Mouse (Mus musculus) embryonic facial prominence, embryonic 14.5 days (tissue): ENCODE measurements around the gene Rps21. TPM values are rescaled to one million over a fixed set of nuclear protein-coding genes. Genes with fewer than 3 reads are reported as not detected.

Source experiments
- ATAC-seq: fragments of 200-750 bp; cut with Nextera tagmentation; 2 replicates; pipeline ENCODE4 v1.8.0; 2017; ENCODE audit warnings: low read depth, moderate number of reproducible peaks, moderate TSS enrichment
- DNase-seq: peaks from one replicate; pipeline ENCODE4 v3.0.0-alpha.2; 2015; ENCODE audit warnings: low spot score
- H3K27ac ChIP-seq: fragments of 300-500 bp; sonication (generic); replicated peaks from 2 replicates; pipeline ENCODE4 v1.5.1; 2014; ENCODE audit warnings: low read depth, mild to moderate bottlenecking, low read length, moderate library complexity
- H3K27me3 ChIP-seq: fragments of 300-500 bp; sonication (generic); replicated peaks from 2 replicates; pipeline ENCODE4 v1.6.1; 2014; ENCODE audit warnings: low read length; ENCODE audit not compliant: control insufficient read depth, insufficient read depth
- H3K36me3 ChIP-seq: fragments of 300-500 bp; sonication (generic); 2 replicates; pipeline ENCODE4 v1.6.1; 2014; ENCODE audit warnings: low read length, mixed read lengths; ENCODE audit not compliant: control insufficient read depth, insufficient read depth
- H3K4me1 ChIP-seq: fragments of 300-500 bp; sonication (generic); 2 replicates; pipeline ENCODE4 v1.6.1; 2014; ENCODE audit warnings: antibody characterized with exemption, low read length; ENCODE audit not compliant: control insufficient read depth, insufficient read depth
- H3K4me2 ChIP-seq: fragments of 300-500 bp; sonication (generic); 2 replicates; pipeline ENCODE4 v1.6.1; 2014; ENCODE audit warnings: low read depth, mild to moderate bottlenecking, low read length, moderate library complexity, mixed read lengths
- H3K4me3 ChIP-seq: fragments of 300-500 bp; sonication (generic); 2 replicates; pipeline ENCODE4 v1.5.1; 2014; ENCODE audit warnings: low read depth, mild to moderate bottlenecking, low read length
- H3K9ac ChIP-seq: fragments of 300-500 bp; sonication (generic); 2 replicates; pipeline ENCODE4 v1.6.1; 2014; ENCODE audit warnings: low read depth, mild to moderate bottlenecking, low read length, moderate library complexity, mixed read lengths
- H3K9me3 ChIP-seq: fragments of 300-500 bp; sonication (generic); 2 replicates; pipeline ENCODE4 v1.6.1; 2016; ENCODE audit warnings: low read length; ENCODE audit not compliant: control insufficient read depth
- WGBS: fragments of 180-500 bp; shearing (Covaris S2); extraction: QIAGEN DNeasy Blood & Tissue Kit; methylation state at CpG from one replicate; pipeline ENCODE4 v1.1.7; 2014; 5-methylcytosine and 5-hydroxymethylcytosine counted together
- polyA plus RNA-seq: library from polyadenylated mRNA; unstranded; fragments of >200 nt; fragmentation: Nextera tagmentation; extraction: Ambion mirVana; gene quantifications from 2 replicates; pipeline ENCODE4 v1.2.1, GENCODE M21; 2014

Rps21 gene
- polyA plus RNA-seq, 1 experiment from 2014 or later, result 787 TPM

DNA sequence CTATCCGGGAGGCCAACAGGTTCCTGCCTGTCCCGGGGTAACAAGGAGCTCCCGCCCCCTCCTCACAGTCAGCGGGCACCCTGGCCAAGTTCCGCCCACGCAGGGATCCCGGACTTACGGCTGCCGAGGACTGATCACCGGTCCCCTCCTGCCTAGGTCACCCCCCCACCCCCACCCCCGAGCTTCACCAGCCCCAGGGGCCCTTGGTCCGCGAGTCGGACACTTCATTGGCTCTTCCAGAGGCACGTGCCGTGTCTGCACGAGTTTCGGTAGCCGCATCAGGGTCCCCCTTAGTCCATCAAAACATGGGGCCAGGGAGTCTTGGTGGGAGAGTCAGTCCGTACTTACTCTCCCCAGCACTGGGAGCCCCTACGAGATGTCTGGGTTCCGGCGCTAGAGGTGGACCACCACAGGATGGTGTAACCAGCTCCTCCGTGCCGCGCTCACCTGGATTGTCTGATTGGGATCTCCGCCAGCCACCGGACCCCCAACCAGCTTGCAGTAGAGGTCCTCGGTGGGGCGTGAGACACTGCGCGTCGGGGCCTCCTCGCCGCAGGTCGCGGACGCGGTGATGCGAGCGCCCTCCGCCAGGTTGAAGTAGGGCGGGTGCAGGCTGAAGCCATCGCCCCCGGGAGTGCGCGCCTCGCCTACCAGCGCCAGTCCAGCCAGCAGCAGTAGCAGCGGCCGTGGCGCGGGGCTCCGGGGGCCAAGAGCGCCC, 32.0 kb upstream of the Rps21 start:
- peak overlapping the region; percentile 65 for H3K9ac ChIP-seq
- peak overlapping the region; percentile 63 for H3K4me3 ChIP-seq
- DNase-seq (no peak), ATAC-seq (peak; percentile 2; the same call in 1 of the 2 replicates)
- H3K27me3 ChIP-seq, result peaks cover 33% of the 10 kb centered on the region
- 0% methylated on average over 36 of the region's 55 CpGs for WGBS
- H3K4me1 ChIP-seq, result peaks cover 21% of the 10 kb centered on the region
- peak overlapping the region; percentile 63 for H3K27ac ChIP-seq
- H3K36me3 ChIP-seq, result no peaks in the 10 kb centered on the region
- no peaks in the 10 kb centered on the region for H3K9me3 ChIP-seq
- H3K4me2 ChIP-seq, result peak overlapping the region; percentile 97

DNA sequence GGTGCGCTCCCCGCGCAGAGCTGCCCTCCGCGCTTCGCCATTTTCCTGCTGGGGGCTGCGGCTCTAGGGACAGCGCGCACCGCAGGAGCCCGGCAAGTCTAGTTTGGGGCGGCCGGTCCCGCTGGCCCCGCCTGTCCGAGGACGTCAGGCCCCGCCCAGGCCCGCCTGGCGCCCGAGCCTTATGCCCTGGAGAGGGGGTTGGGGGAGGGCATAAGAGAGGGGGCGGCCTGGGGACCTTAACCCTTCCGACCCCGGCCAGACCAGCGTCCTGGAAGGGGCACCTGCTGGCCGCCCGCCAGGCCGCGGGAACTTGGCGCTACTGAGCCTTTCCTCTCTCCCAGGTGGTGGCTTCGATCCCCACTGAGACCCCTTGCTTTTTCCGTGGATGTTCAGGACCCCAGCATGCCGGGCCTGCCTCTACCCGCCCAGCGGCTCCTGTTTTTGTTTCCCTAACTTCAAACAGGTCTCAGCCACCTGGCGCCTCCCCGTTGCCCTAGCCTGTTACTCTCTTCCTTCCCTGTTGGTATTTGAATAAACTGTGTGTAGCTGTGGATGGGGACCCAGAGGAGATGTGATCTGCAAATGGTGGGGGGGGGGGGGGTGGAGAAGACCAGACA, 31.3 kb upstream of the Rps21 start, which contains the start of gene Lama5:
Gene Lama5 (minus strand): TSS at position 98 of the 617 bp plus-strand sequence.
- H3K27ac ChIP-seq, result peak within 1 kb of the TSS; percentile 63
- DNase-seq (peak; percentile 83), ATAC-seq (peak; percentile 72)
- no peaks in the 10 kb centered on the region for H3K9me3 ChIP-seq
- peaks cover 21% of the 10 kb centered on the region for H3K4me1 ChIP-seq
- WGBS, result 1% methylated on average over 22 of the region's 37 CpGs
- no peaks in the 10 kb centered on the region for H3K36me3 ChIP-seq
- H3K9ac ChIP-seq, result peak within 1 kb of the TSS; percentile 65
- H3K27me3 ChIP-seq, result peaks cover 33% of the 10 kb centered on the region
- H3K4me2 ChIP-seq, result peak within 1 kb of the TSS; percentile 97
- H3K4me3 ChIP-seq, result peak within 1 kb of the TSS; percentile 63

DNA sequence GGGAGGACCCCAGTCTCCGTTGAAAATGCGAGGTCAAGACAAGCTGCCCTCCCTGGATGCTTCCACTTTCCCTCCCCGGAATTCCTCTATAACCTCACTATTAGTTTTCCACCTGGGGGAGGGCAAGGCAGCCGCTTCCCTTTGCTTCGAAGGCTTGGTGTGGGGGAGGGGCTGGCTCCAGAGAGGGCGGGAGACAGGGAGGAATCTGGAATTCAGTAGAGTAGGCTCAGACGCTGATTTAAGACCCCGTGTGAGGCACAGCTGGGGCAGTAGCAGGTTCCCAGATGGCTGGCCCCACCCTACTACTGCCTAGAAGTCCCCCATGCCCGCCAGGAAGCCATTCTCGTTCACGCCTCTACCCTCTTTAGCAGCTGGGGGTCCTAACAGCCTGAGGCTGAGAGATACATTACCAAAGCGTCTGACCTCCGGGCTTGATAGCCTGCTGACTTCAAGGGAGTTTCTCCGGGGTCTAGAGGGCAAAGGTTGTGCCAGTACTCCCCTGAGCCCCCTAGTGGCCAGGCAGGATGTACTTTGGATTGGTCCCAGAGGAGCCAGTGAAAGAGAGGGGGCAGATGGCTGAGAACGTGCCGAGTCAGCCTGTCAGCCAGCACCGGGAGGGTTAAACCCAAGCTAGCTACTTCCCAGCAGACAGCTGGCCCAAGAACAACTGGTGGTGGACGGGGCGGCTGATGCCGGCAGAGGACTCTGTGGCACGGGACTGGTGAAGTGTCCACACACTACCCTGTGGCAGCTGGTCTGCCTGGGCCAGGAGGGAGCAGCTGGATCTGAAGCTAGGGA, 29.7 kb upstream of the Rps21 start:
- 2% methylated on average over 19 of the region's 21 CpGs for whole genome bisulfite sequencing

DNA sequence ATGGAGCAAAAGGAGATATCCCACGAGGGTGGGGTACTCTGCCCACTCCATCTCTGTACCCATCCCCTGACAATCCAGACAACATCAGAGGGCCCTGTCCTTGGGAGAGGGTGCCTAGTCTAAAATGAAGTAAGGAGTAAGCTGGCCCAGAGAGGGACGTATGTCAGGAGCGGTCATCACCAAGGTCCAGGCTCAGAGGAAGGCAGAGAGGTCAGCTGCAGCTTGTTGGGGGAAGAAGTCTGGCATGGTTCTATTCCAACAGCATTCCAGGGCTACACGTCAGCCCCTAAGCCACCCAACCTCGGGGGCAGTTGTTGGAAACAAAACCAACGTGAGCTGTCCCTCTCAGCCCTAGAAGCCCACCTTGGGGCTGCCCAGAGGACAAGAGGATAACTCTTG, 29.1 kb upstream of the Rps21 start:
- Histone ChIP-seq H3K36me3 (no peaks in the 10 kb centered on the region), H3K4me1 (peaks cover 17% of the 10 kb centered on the region), H3K4me2 (peak overlapping the region; percentile 46; the same call in 1 of the 2 replicates), H3K9ac (peak overlapping the region; percentile 10; the same call in 1 of the 2 replicates), H3K9me3 (no peaks in the 10 kb centered on the region), H3K27ac (peak overlapping the region; percentile 54), H3K27me3 (peaks cover 33% of the 10 kb centered on the region), H3K4me3 (no peak overlapping the region)
- ATAC-seq, result no peak
- DNase-seq, result no peak
- 47% methylated on average over 6 of the region's 6 CpGs for WGBS

More for the DNA sequence above, 29.7 kb upstream of the Rps21 start:
- ATAC-seq (peak; percentile 77), DNase-seq (peak; percentile 89)
- no peaks in the 10 kb centered on the region for H3K9me3 ChIP-seq
- H3K9ac ChIP-seq, result peak overlapping the region; percentile 10; the same call in 1 of the 2 replicates
- H3K27me3 ChIP-seq, result peaks cover 33% of the 10 kb centered on the region
- peak overlapping the region; percentile 8; the same call in 1 of the 2 replicates for H3K27ac ChIP-seq
- H3K4me1 ChIP-seq, result peaks cover 17% of the 10 kb centered on the region
- peak overlapping the region; percentile 46 for H3K4me2 ChIP-seq
- H3K36me3 ChIP-seq, result no peaks in the 10 kb centered on the region
- peak overlapping the region; percentile 14; the same call in 1 of the 2 replicates for H3K4me3 ChIP-seq

DNA sequence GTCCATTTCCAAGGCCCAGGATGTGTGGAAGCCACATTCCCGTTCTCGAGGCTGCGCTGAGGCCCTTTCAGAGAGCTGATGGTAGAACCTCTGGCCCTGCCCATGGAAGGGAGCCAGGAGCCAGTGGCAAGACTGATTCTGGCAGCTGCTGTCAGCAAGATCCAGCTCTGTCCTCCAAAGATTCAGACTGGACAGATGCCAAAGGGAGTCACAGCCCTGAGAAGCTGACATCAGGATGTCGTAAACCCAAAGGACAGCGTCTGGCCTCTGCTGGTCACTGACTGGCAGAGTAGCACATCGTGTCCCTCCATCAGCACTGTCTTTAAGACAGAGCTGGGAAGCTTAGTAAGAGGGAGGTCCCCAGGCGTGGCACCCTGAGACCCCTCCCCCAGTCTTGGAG, 28.6 kb upstream of the Rps21 start:
- DNase-seq (peak; percentile 82), ATAC-seq (no peak)
- Histone ChIP-seq H3K9me3 (no peaks in the 10 kb centered on the region), H3K9ac (no peak overlapping the region), H3K27ac (peak overlapping the region; percentile 54), H3K36me3 (no peaks in the 10 kb centered on the region), H3K4me1 (peaks cover 17% of the 10 kb centered on the region), H3K4me3 (no peak overlapping the region), H3K4me2 (no peak overlapping the region), H3K27me3 (peaks cover 33% of the 10 kb centered on the region)
- WGBS, result 64% methylated on average over 7 of the region's 7 CpGs

DNA sequence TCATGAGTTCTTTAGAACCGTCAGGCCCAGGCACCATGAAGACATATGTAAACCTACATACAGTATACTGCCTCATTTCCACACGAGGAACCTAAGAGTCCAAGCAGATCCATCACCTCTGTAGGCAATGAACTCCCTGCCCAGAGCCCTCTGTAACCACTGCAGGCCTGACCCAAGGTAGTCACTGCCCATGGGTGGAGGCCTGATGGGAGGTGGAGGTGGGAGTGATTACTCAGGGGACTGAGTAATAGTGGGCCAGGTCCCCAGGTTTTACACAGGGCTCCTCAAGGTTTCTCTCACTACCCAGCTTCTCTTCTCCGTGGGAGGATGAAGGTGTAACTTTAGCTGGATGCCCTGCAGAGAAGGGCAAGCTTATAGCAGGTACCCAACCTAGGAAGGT, 28.0 kb upstream of the Rps21 start:
- Histone ChIP-seq H3K27ac (no peak overlapping the region), H3K4me2 (no peak overlapping the region), H3K27me3 (peaks cover 31% of the 10 kb centered on the region), H3K4me3 (no peak overlapping the region), H3K4me1 (peaks cover 17% of the 10 kb centered on the region), H3K36me3 (no peaks in the 10 kb centered on the region), H3K9ac (no peak overlapping the region), H3K9me3 (no peaks in the 10 kb centered on the region)
- ATAC-seq, result no peak
- 69% methylated on average over 3 of the region's 3 CpGs for WGBS
- DNase-seq, result no peak

DNA sequence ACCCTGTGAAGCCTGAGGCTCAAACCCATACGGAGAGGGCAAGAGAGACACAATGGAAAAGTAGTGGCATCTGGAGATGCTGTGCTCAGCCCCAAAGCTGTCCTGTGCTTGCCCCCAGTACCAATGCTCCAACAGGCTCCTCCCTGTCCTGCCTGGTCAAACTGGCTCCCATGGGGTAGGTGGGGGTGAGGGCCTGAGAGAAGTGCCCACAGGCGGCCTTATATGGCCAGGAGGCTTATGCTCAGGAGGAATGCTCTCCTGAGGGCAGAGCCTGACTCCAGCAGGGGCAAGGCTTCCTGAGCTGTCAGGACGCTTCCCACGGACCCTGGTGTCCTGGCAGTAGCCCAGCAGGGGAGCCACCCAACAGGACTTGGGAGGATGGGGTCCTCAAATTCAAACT, 26.7 kb upstream of the Rps21 start:
- Histone ChIP-seq H3K27ac (no peak overlapping the region), H3K4me2 (no peak overlapping the region), H3K27me3 (peaks cover 18% of the 10 kb centered on the region), H3K4me1 (peaks cover 30% of the 10 kb centered on the region), H3K9me3 (no peaks in the 10 kb centered on the region), H3K36me3 (no peaks in the 10 kb centered on the region), H3K9ac (no peak overlapping the region), H3K4me3 (no peak overlapping the region)
- ATAC-seq (no peak), DNase-seq (no peak)
- 53% methylated on average over 4 of the region's 4 CpGs for WGBS

DNA sequence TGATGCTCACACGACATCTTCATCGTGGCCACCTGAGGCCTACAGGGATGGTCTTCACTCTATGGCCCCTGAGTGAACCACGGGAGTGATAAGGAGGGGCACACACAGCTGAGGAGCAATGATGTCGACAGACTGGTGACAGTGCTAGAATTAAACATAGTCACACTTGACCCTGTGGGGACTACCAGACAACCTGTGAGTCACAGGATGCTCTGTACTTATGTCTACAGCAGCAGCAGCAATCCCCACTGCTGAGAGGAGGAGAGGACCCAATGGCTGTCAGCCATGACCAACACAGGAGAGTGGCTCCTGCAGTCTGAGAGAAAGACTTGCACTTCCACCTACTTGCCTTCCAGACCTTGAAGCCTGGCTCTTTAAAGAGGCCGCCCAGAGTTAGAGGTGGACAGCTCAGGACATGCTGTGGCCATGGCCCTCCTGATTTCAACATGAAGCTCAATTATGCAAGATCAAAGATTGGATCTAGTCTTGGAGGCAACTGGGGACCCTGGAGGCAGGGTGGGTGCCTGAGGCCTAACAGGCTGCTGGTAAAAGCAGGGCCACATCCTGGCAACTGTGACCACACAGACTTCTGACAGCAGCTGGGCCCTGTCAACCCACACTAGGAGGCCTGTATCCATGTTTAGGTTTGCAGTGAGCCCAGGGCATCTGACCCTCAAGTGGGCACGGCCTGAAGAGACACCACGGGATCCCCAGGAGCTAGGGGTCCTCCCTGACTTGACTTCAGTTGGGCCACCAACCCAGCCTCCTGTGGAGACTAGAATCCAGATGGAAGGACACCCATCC, 23.9 kb upstream of the Rps21 start:
- H3K27ac ChIP-seq, result no peak overlapping the region
- H3K36me3 ChIP-seq, result no peaks in the 10 kb centered on the region
- ATAC-seq, result no peak
- peaks cover 19% of the 10 kb centered on the region for H3K4me1 ChIP-seq
- 89% methylated on average over 7 of the region's 7 CpGs for WGBS
- H3K4me3 ChIP-seq, result no peak overlapping the region
- DNase-seq, result no peak
- no peak overlapping the region for H3K4me2 ChIP-seq
- no peak overlapping the region for H3K9ac ChIP-seq
- H3K27me3 ChIP-seq, result no peaks in the 10 kb centered on the region
- H3K9me3 ChIP-seq, result no peaks in the 10 kb centered on the region
